Mouse (Mus musculus): ENCODE results near the gene Pear1. TPM values are rescaled to one million over a fixed set of nuclear protein-coding genes. Genes with fewer than 3 reads are reported as not detected.

Pear1 gene
- polyA plus RNA-seq, 1 experiment: 0.65 TPM

GRCm38 (mm10) chr3:87738906-87739305, 85.2 kb downstream of the Pear1 start:
- no peaks in the 10 kb centered on the region for H3K36me3 ChIP-seq (ENCODE audit: control insufficient read depth, insufficient read depth)
- no peak overlapping the region for H3K4me3 ChIP-seq
- no peak overlapping the region for H3ac ChIP-seq (ENCODE audit: control insufficient read depth, insufficient read length)
- no peak for TF ChIP-seq TCF12 (IDR thresholded peaks at IDR 0.05; ENCODE audit: insufficient read depth, poor library complexity, severe bottlenecking)
- no peak for TF ChIP-seq MAX (IDR thresholded peaks at IDR 0.05; ENCODE audit: low read depth)
- no peak for TF ChIP-seq POLR2A (IDR thresholded peaks at IDR 0.05; ENCODE audit: insufficient read length, low read depth)
- TF ChIP-seq POLR2AphosphoS2 (IDR thresholded peaks at IDR 0.05; ENCODE audit: insufficient read length, low read depth): no peak
- no peak for TF ChIP-seq MYOD1 (IDR thresholded peaks at IDR 0.05; ENCODE audit: control insufficient read depth in 1 of 3, insufficient read length in 2 of 3, low read depth in 2 of 3)
- TF ChIP-seq REST (IDR thresholded peaks at IDR 0.05; ENCODE audit: insufficient read depth, insufficient read length): no peak
- TF ChIP-seq SRF (IDR thresholded peaks at IDR 0.05; ENCODE audit: control insufficient read depth, insufficient read length, low read depth): no peak
- TF ChIP-seq MYOG (IDR thresholded peaks at IDR 0.05; ENCODE audit: control insufficient read depth in 1 of 3, insufficient read depth in 1 of 3, insufficient read length in 2 of 3, low read depth in 2 of 3): no peak
- TF ChIP-seq E2F4 (IDR thresholded peaks at IDR 0.05; ENCODE audit: insufficient read depth): no peak
- TF ChIP-seq TCF3 (IDR thresholded peaks at IDR 0.05; ENCODE audit: insufficient read length, low read depth): no peak
- no peak for TF ChIP-seq USF1 (IDR thresholded peaks at IDR 0.05; ENCODE audit: low read depth)
- no peak overlapping the region for H3K4me2 ChIP-seq (ENCODE audit: low read depth)
- H3K79me2 ChIP-seq (ENCODE audit: control insufficient read depth, insufficient read depth): no peaks in the 10 kb centered on the region
- H3K27me3 ChIP-seq (ENCODE audit: control insufficient read depth, insufficient read depth, insufficient read length): no peaks in the 10 kb centered on the region

- Histone ChIP-seq H3K27me3 (ENCODE audit: control insufficient read depth, insufficient read depth, insufficient read length) (no peaks in the 10 kb centered on the region), H3K4me2 (ENCODE audit: low read depth) (no peak overlapping the region), H3ac (ENCODE audit: control insufficient read depth, insufficient read length) (no peak overlapping the region), H3K79me2 (ENCODE audit: control insufficient read depth, insufficient read depth) (no peaks in the 10 kb centered on the region), H3K4me3 (no peak overlapping the region), H3K36me3 (ENCODE audit: control insufficient read depth, insufficient read depth) (no peaks in the 10 kb centered on the region)
- TF ChIP-seq MYOG (IDR thresholded peaks at IDR 0.05; ENCODE audit: control insufficient read depth in 1 of 3, insufficient read depth in 1 of 3, insufficient read length in 2 of 3, low read depth in 2 of 3) (no peak), REST (IDR thresholded peaks at IDR 0.05; ENCODE audit: insufficient read depth, insufficient read length) (no peak), CEBPB (IDR thresholded peaks at IDR 0.05; ENCODE audit: insufficient read depth, poor library complexity, severe bottlenecking) (no peak), USF1 (IDR thresholded peaks at IDR 0.05; ENCODE audit: low read depth) (no peak), E2F4 (IDR thresholded peaks at IDR 0.05; ENCODE audit: insufficient read depth) (no peak), POLR2AphosphoS2 (IDR thresholded peaks at IDR 0.05; ENCODE audit: insufficient read length, low read depth) (no peak), POLR2A (IDR thresholded peaks at IDR 0.05; ENCODE audit: insufficient read length, low read depth) (no peak), MYOD1 (IDR thresholded peaks at IDR 0.05; ENCODE audit: control insufficient read depth in 1 of 3, insufficient read length in 2 of 3, low read depth in 2 of 3) (no peak), TCF12 (IDR thresholded peaks at IDR 0.05; ENCODE audit: insufficient read depth, poor library complexity, severe bottlenecking) (no peak), TCF3 (IDR thresholded peaks at IDR 0.05; ENCODE audit: insufficient read length, low read depth) (no peak), SRF (IDR thresholded peaks at IDR 0.05; ENCODE audit: control insufficient read depth, insufficient read length, low read depth) (no peak), MAX (IDR thresholded peaks at IDR 0.05; ENCODE audit: low read depth) (no peak)
Measured at GRCm38 (mm10) chr3:87735335-87735734, 88.8 kb downstream of the Pear1 start.

- H3K4me2 ChIP-seq (ENCODE audit: low read depth): no peak overlapping the region
- peaks cover 4% of the 10 kb centered on the region for H3K36me3 ChIP-seq (ENCODE audit: control insufficient read depth, insufficient read depth)
- no peaks in the 10 kb centered on the region for H3K79me2 ChIP-seq (ENCODE audit: control insufficient read depth, insufficient read depth)
- H3K27me3 ChIP-seq (ENCODE audit: control insufficient read depth, insufficient read depth, insufficient read length): no peaks in the 10 kb centered on the region
- TF ChIP-seq USF1 (IDR thresholded peaks at IDR 0.05; ENCODE audit: low read depth) (no peak), MAX (IDR thresholded peaks at IDR 0.05; ENCODE audit: low read depth) (no peak), POLR2AphosphoS2 (IDR thresholded peaks at IDR 0.05; ENCODE audit: insufficient read length, low read depth) (no peak), REST (IDR thresholded peaks at IDR 0.05; ENCODE audit: insufficient read depth, insufficient read length) (no peak), TCF12 (IDR thresholded peaks at IDR 0.05; ENCODE audit: insufficient read depth, poor library complexity, severe bottlenecking) (no peak), SRF (IDR thresholded peaks at IDR 0.05; ENCODE audit: control insufficient read depth, insufficient read length, low read depth) (no peak), E2F4 (IDR thresholded peaks at IDR 0.05; ENCODE audit: insufficient read depth) (no peak), TCF3 (IDR thresholded peaks at IDR 0.05; ENCODE audit: insufficient read length, low read depth) (no peak)
- no peak overlapping the region for H3ac ChIP-seq (ENCODE audit: control insufficient read depth, insufficient read length)
- H3K4me3 ChIP-seq: no peak overlapping the region
Measured at GRCm38 (mm10) chr3:87733984-87734761, 89.9 kb downstream of the Pear1 start.

GRCm38 (mm10) chr3:87733098-87733497, 91.0 kb downstream of the Pear1 start:
- Histone ChIP-seq H3K4me2 (ENCODE audit: low read depth) (no peak overlapping the region), H3K4me3 (no peak overlapping the region), H3K36me3 (ENCODE audit: control insufficient read depth, insufficient read depth) (peaks cover 8% of the 10 kb centered on the region), H3ac (ENCODE audit: control insufficient read depth, insufficient read length) (no peak overlapping the region), H3K27me3 (ENCODE audit: control insufficient read depth, insufficient read depth, insufficient read length) (no peaks in the 10 kb centered on the region), H3K79me2 (ENCODE audit: control insufficient read depth, insufficient read depth) (no peaks in the 10 kb centered on the region)
- no peak for TF ChIP-seq TCF12 (IDR thresholded peaks at IDR 0.05; ENCODE audit: insufficient read depth, poor library complexity, severe bottlenecking)
- TF ChIP-seq SRF (IDR thresholded peaks at IDR 0.05; ENCODE audit: control insufficient read depth, insufficient read length, low read depth): no peak

GRCm38 (mm10) chr3:87728696-87729095, 95.4 kb downstream of the Pear1 start:
- Histone ChIP-seq H3K27me3 (ENCODE audit: control insufficient read depth, insufficient read depth, insufficient read length) (no peaks in the 10 kb centered on the region), H3K79me2 (ENCODE audit: control insufficient read depth, insufficient read depth) (no peaks in the 10 kb centered on the region), H3K36me3 (ENCODE audit: control insufficient read depth, insufficient read depth) (peaks cover 16% of the 10 kb centered on the region), H3ac (ENCODE audit: control insufficient read depth, insufficient read length) (no peak overlapping the region), H3K4me3 (no peak overlapping the region), H3K4me2 (ENCODE audit: low read depth) (no peak overlapping the region)
- TF ChIP-seq REST (IDR thresholded peaks at IDR 0.05; ENCODE audit: insufficient read depth, insufficient read length): no peak

Data from myocyte (in vitro differentiated cells).